Mouse (Mus musculus) embryonic facial prominence, embryonic 12.5 days (tissue): ENCODE results near the gene Gm21992. TPM values are rescaled to one million over a fixed set of nuclear protein-coding genes. Genes with fewer than 3 reads are reported as not detected.
"Not testable (repeated sequence)": the region's sequence is repeated elsewhere in the genome, so short reads cannot be mapped to it uniquely, and the experiment has no call there.

Experiments
- ATAC-seq: fragments of 200-750 bp; cut with Nextera tagmentation; 2 replicates; pipeline ENCODE4 v1.8.0; 2017; ENCODE audit not compliant: insufficient number of reproducible peaks, insufficient read depth, low FRiP score, low TSS enrichment
- H3K27ac ChIP-seq: fragments of 300-500 bp; sonication (generic); 2 replicates; pipeline ENCODE4 v1.5.1; 2016; ENCODE audit warnings: mild to moderate bottlenecking
- H3K27me3 ChIP-seq: fragments of 300-500 bp; sonication (generic); 2 replicates; pipeline ENCODE4 v1.6.1; 2016; ENCODE audit warnings: mild to moderate bottlenecking, moderate library complexity
- H3K36me3 ChIP-seq: fragments of 300-500 bp; sonication (generic); 2 replicates; pipeline ENCODE4 v1.6.1; 2016; ENCODE audit warnings: mild to moderate bottlenecking
- H3K4me1 ChIP-seq: fragments of 300-500 bp; sonication (generic); 2 replicates; pipeline ENCODE4 v1.6.1; 2016
- H3K4me2 ChIP-seq: fragments of 300-500 bp; sonication (generic); replicated peaks from 2 replicates; pipeline ENCODE4 v1.6.1; 2016; ENCODE audit warnings: mild to moderate bottlenecking, moderate library complexity
- H3K4me3 ChIP-seq: fragments of 300-500 bp; sonication (generic); 2 replicates; pipeline ENCODE4 v1.5.1; 2016; ENCODE audit warnings: mild to moderate bottlenecking
- H3K9ac ChIP-seq: fragments of 300-500 bp; sonication (generic); 2 replicates; pipeline ENCODE4 v1.6.1; 2016; ENCODE audit warnings: mild to moderate bottlenecking, moderate library complexity
- H3K9me3 ChIP-seq: fragments of 300-500 bp; sonication (generic); 2 replicates; pipeline ENCODE4 v1.6.1; 2016; ENCODE audit warnings: mild to moderate bottlenecking, moderate library complexity
- WGBS: fragments of 180-500 bp; shearing (Covaris S2); methylation state at CpG from one replicate; pipeline ENCODE4 v1.1.7; 2016; 5-methylcytosine and 5-hydroxymethylcytosine counted together
- polyA plus RNA-seq: library from polyadenylated mRNA; unstranded; fragments of >200 nt; fragmentation: Nextera tagmentation; extraction: Ambion mirVana; gene quantifications from 2 replicates; pipeline ENCODE4 v1.2.1, GENCODE M21; 2016

Gm21992 gene
- polyA plus RNA-seq, 1 experiment from 2014 or later: 34.2 TPM

- under 1% methylated on average over 25 of the region's 25 CpGs for WGBS
- Histone ChIP-seq H3K9ac (peak within 1 kb of the TSS; percentile 77), H3K9me3 (no peaks in the 10 kb centered on the region), H3K27ac (no peak within 1 kb of the TSS), H3K4me3 (peak within 1 kb of the TSS; percentile 66), H3K4me1 (peaks cover 14% of the 10 kb centered on the region), H3K4me2 (peak within 1 kb of the TSS; percentile 92), H3K36me3 (no peaks in the 10 kb centered on the region), H3K27me3 (peaks cover 26% of the 10 kb centered on the region)
- ATAC-seq: peak; percentile 99
These were observed 27.7 kb upstream of the Gm21992 start, which contains the start of the genes Ccs and Ccdc87 for GRCm38 (mm10) chr19:4839149-4839548. Gene Ccs, minus strand, starts transcription at chr19:4839332. Gene Ccdc87, plus strand, starts transcription at chr19:4839366.

DNA sequence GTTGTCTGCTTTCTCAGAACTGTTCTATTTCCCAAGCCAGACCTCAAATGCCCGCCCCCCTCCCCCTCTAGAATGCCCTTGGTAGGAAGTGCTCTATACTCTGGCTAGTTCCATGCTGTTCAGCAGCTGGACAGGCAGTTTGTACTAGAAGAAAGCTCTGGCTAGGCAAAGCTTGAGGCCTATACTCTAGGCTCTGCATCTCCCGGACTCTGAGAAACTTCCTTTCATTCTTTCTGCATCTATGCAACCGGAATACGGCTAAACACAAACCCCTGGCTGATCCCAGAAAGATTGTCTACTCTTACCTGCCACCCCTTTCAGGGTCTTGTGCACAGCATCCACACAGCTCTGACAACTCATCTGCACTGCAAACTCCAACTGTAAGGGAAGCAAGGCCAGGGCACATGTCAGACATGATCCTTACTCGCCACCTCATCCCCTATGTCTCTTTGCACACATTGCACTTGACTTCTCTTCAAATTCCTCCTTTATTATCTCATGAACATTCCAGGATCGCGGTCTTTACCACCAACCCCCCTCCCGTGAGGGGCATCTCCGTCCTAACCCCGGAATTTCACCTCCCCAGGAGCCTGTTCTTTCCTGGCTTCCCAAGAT lies 27.2 kb upstream of the Gm21992 start:
- no peaks in the 10 kb centered on the region for H3K9me3 ChIP-seq
- no peaks in the 10 kb centered on the region for H3K36me3 ChIP-seq
- no peak for ATAC-seq
- H3K4me2 ChIP-seq: peak overlapping the region; percentile 92
- peak overlapping the region; percentile 66 for H3K4me3 ChIP-seq
- H3K9ac ChIP-seq: peak overlapping the region; percentile 77
- peaks cover 26% of the 10 kb centered on the region for H3K27me3 ChIP-seq
- H3K27ac ChIP-seq: no peak overlapping the region
- WGBS: 33% methylated on average over 10 of the region's 10 CpGs
- peaks cover 14% of the 10 kb centered on the region for H3K4me1 ChIP-seq

DNA sequence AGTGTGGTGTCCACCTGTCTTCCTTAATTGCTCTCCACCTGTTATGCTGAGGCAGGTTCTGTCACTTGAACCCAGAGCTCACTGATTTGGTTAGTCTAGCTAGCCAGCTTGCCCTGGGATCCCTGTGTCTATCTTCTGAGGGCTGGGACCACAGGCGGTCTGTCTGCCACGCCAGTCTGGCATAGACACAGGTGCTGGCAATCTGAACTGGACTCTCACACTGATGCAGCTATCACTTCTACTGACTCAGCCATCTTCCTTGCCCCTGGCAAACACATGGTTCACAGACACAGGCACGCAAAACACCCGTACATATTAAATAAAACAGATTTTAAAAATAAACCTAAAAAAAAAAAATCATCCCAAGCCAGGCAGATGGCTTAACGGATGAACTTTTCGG lies 25.6 kb upstream of the Gm21992 start:
- ATAC-seq: no peak
- Histone ChIP-seq H3K9ac (no peak overlapping the region), H3K4me2 (no peak overlapping the region), H3K27me3 (peaks cover 26% of the 10 kb centered on the region), H3K4me1 (peaks cover 18% of the 10 kb centered on the region), H3K36me3 (peaks cover 13% of the 10 kb centered on the region), H3K4me3 (no peak overlapping the region), H3K27ac (no peak overlapping the region), H3K9me3 (no peaks in the 10 kb centered on the region)
- WGBS: 91% methylated on average over 6 of the region's 6 CpGs

GRCm38 (mm10) chr19:4836096-4836495 lies 24.7 kb upstream of the Gm21992 start:
- no peak overlapping the region for H3K27ac ChIP-seq
- no peak overlapping the region for H3K9ac ChIP-seq
- WGBS: 80% methylated on average over 2 of the region's 2 CpGs
- no peak for ATAC-seq
- H3K4me1 ChIP-seq: peaks cover 18% of the 10 kb centered on the region
- no peaks in the 10 kb centered on the region for H3K9me3 ChIP-seq
- H3K4me3 ChIP-seq: no peak overlapping the region
- peaks cover 17% of the 10 kb centered on the region for H3K36me3 ChIP-seq
- H3K27me3 ChIP-seq: peaks cover 17% of the 10 kb centered on the region
- no peak overlapping the region for H3K4me2 ChIP-seq

- no peaks in the 10 kb centered on the region for H3K9me3 ChIP-seq
- H3K4me1 ChIP-seq: peaks cover 13% of the 10 kb centered on the region
- WGBS: 83% methylated on average over 8 of the region's 8 CpGs
- no peak for ATAC-seq
- no peak overlapping the region for H3K4me2 ChIP-seq
- no peak overlapping the region for H3K4me3 ChIP-seq
- no peak overlapping the region for H3K27ac ChIP-seq
- H3K27me3 ChIP-seq: no peaks in the 10 kb centered on the region
- peaks cover 24% of the 10 kb centered on the region for H3K36me3 ChIP-seq
- no peak overlapping the region for H3K9ac ChIP-seq
These were observed 22.6 kb upstream of the Gm21992 start for GRCm38 (mm10) chr19:4833977-4834376.

DNA sequence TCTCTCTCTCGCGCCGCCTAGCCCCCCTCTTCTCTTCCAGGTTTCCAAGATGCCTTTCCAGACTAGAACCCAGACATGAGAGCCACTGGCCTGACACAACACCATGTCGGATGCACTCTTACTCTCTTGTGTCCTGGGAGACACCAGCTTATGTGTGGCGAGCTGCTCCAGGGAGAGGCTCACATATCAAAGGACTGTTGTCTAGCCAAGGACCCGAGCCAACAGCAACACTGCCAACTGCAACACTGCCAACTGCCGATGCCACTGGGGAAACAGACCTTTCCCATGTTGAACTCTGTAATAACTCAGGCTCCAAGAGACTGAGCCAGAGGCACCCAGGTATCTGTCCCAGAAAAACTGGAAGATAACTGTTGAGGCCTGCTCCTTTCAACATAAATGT lies 17.7 kb upstream of the Gm21992 start:
- WGBS: 60% methylated on average over 7 of the region's 7 CpGs
- Histone ChIP-seq H3K9me3 (no peaks in the 10 kb centered on the region; the same call in 1 of the 2 replicates), H3K4me1 (0 out of 2 replicates have a peak, but pooled peaks cover 4% of the 10 kb centered on the region), H3K27me3 (no peaks in the 10 kb centered on the region), H3K4me3 (no peak overlapping the region), H3K36me3 (peaks cover 43% of the 10 kb centered on the region), H3K4me2 (no peak overlapping the region), H3K27ac (no peak overlapping the region), H3K9ac (no peak overlapping the region)
- ATAC-seq: no peak

DNA sequence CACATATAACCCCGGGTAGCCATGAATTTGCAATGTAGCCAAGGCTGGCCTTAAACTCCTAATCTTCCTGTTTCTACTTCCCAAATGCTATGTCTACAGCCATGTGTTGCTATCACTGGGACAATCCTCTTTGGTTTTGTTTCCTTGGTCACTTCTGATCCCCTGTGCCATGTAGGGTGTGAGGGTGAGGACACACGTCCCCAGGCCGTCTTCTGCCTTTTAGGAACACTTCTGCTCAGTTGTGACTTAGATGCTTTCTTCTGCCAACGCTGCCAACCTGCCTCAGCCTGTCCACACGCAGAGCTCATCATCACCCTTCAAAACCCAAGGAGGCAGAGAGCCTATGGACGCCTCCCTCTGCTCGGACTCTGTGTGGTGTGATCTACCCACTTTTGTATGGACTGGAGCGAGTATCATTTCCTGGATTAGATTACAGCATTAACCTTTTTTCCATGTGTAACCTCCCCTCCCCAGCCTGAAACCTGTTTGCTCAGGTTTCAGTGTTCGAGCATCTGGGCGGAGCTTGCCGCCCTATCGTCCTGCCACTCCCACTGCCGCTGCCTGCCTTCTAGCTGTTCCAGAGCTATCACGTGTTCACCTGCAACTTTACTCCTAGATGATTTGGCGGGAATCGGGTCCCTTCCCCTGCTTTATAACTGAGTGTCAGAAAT lies 17.2 kb upstream of the Gm21992 start:
- 45% methylated on average over 16 of the region's 16 CpGs for WGBS
- peaks cover 45% of the 10 kb centered on the region for H3K36me3 ChIP-seq
- no peak overlapping the region for H3K4me3 ChIP-seq
- H3K27ac ChIP-seq: no peak overlapping the region
- 0 out of 2 replicates have a peak, but pooled peaks cover 4% of the 10 kb centered on the region for H3K4me1 ChIP-seq
- no peaks in the 10 kb centered on the region for H3K27me3 ChIP-seq
- no peaks in the 10 kb centered on the region; the same call in 1 of the 2 replicates for H3K9me3 ChIP-seq
- no peak overlapping the region for H3K9ac ChIP-seq
- ATAC-seq: no peak
- no peak overlapping the region for H3K4me2 ChIP-seq

DNA sequence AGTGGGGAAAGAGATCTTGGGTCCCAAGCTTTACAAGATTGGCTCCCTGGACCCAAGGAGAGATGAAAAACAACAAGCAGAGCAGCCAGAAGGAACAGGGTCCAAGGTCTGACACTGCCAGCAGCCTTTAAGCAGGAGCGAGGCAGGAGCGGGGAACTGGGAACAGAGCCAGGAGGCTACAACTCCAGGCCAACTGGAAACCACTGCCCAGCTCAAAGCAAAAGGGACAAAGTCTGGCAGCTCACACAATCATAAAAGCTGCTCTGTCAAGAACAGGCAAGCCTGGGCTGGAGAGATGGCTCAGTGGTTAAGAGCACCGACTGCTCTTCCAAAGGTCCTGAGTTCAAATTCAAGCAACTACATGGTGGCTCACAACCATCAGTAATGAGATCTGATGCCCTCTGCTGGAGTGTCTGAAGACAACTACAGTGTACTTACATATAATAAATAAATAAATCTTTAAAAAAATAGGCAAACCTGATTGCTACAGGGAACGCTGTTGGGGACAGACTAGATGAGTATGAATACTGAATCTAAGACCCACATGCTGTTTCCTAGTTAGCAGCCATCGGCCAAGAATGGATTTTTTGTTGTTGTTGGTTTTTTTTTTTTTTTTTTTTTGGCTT lies 9.4 kb upstream of the Gm21992 start:
- ATAC-seq: no peak
- WGBS: 85% methylated on average over 5 of the region's 5 CpGs
- H3K4me2 ChIP-seq: no peak overlapping the region

GRCm38 (mm10) chr19:4817182-4817835 lies 5.9 kb upstream of the Gm21992 start:
- H3K27ac ChIP-seq: no peak overlapping the region
- WGBS: 70% methylated on average over 1 of the region's 1 CpGs
- ATAC-seq: no peak
- no peak overlapping the region for H3K4me3 ChIP-seq
- no peaks in the 10 kb centered on the region for H3K9me3 ChIP-seq
- H3K27me3 ChIP-seq: no peaks in the 10 kb centered on the region
- no peak overlapping the region for H3K9ac ChIP-seq
- H3K36me3 ChIP-seq: no peaks in the 10 kb centered on the region
- no peaks in the 10 kb centered on the region for H3K4me1 ChIP-seq
- no peak overlapping the region for H3K4me2 ChIP-seq

More for the DNA sequence above, 9.4 kb upstream of the Gm21992 start:
- Histone ChIP-seq H3K4me1 (no peaks in the 10 kb centered on the region), H3K9me3 (no peaks in the 10 kb centered on the region; the same call in 1 of the 2 replicates), H3K27me3 (no peaks in the 10 kb centered on the region), H3K4me3 (no peak overlapping the region), H3K36me3 (peaks cover 16% of the 10 kb centered on the region), H3K27ac (no peak overlapping the region), H3K9ac (no peak overlapping the region)

- ATAC-seq: no peak
- WGBS: 76% methylated on average over 5 of the region's 6 CpGs
- no peak overlapping the region for H3K9ac ChIP-seq
- no peaks in the 10 kb centered on the region for H3K27me3 ChIP-seq
- peaks cover 19% of the 10 kb centered on the region for H3K4me1 ChIP-seq
- H3K27ac ChIP-seq: no peak overlapping the region
- no peaks in the 10 kb centered on the region for H3K9me3 ChIP-seq
- H3K36me3 ChIP-seq: no peaks in the 10 kb centered on the region
- H3K4me2 ChIP-seq: no peak overlapping the region
- no peak overlapping the region for H3K4me3 ChIP-seq
These were observed 1.6 kb upstream of the Gm21992 start for GRCm38 (mm10) chr19:4813015-4813414.

DNA sequence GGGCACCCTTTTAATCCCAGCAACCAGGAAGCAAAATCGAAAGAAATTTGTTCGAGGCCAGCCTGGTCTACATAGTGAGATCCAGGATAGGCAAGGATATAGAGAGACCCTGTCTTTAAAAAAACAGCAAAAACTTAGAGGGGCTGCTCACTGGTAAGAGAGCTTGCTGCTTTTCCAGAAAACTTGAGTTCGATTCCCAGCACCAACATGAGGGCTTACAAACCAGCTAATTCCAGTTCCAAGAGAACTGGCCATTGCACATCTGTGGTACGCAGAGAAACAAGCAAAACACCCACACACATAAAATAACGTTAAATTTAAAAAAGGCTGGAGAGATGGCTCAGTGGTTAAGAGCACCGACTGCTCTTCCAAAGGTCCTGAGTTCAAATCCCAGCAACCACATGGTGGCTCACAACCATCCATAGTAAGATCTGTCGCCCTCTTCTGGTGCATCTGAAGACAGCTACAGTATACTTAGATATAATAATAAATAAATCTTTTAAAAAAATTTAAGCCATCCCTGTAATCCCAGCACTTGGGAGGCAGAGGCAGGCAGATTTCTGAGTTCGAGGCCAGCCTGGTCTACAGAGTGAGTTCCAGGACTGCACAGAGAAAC lies 1.0 kb upstream of the Gm21992 start:
- WGBS: 76% methylated on average over 8 of the region's 8 CpGs
- Histone ChIP-seq H3K4me2 (peak overlapping the region; percentile 89), H3K9ac (peak overlapping the region; percentile 75), H3K4me3 (peak overlapping the region; percentile 92), H3K27ac (peak overlapping the region; percentile 94), H3K4me1 (peaks cover 25% of the 10 kb centered on the region)
- H3K27me3 ChIP-seq, H3K36me3 ChIP-seq, H3K9me3 ChIP-seq, ATAC-seq: not testable (repeated sequence)
